Mouse (Mus musculus) embryonic facial prominence, embryonic 15.5 days (tissue): ENCODE measurements at regions not wholly inside any gene's neighbourhood (a gene's known extent, or its start where the extent isn't known, plus 50 kb on each side); places are given as distances from the start of the nearest gene placed in this dataset.

Source experiments
- ATAC-seq: fragments of 200-750 bp; cut with Nextera tagmentation; 2 replicates; pipeline ENCODE4 v1.8.0; 2017; ENCODE audit warnings: low read depth, moderate TSS enrichment; ENCODE audit not compliant: insufficient number of reproducible peaks, low FRiP score, low TSS enrichment
- H3K27ac ChIP-seq: fragments of 300-500 bp; sonication (generic); replicated peaks from 2 replicates; pipeline ENCODE4 v1.5.1; 2015; ENCODE audit warnings: mild to moderate bottlenecking, inconsistent platforms
- H3K27me3 ChIP-seq: fragments of 300-500 bp; sonication (generic); 2 replicates; pipeline ENCODE4 v1.6.1; 2015; ENCODE audit warnings: inconsistent platforms
- H3K36me3 ChIP-seq: fragments of 300-500 bp; sonication (generic); 2 replicates; pipeline ENCODE4 v1.6.1; 2015; ENCODE audit warnings: mild to moderate bottlenecking, inconsistent platforms
- H3K4me1 ChIP-seq: fragments of 300-500 bp; sonication (generic); 2 replicates; pipeline ENCODE4 v1.6.1; 2015; ENCODE audit warnings: inconsistent platforms
- H3K4me2 ChIP-seq: fragments of 300-500 bp; sonication (generic); replicated peaks from 2 replicates; pipeline ENCODE4 v1.6.1; 2015; ENCODE audit warnings: mild to moderate bottlenecking, inconsistent platforms
- H3K4me3 ChIP-seq: fragments of 300-500 bp; sonication (generic); replicated peaks from 2 replicates; pipeline ENCODE4 v1.5.1; 2015; ENCODE audit warnings: mild to moderate bottlenecking, inconsistent platforms
- H3K9ac ChIP-seq: fragments of 300-500 bp; sonication (generic); 2 replicates; pipeline ENCODE4 v1.6.1; 2015; ENCODE audit warnings: inconsistent platforms
- H3K9me3 ChIP-seq: fragments of 300-500 bp; sonication (generic); replicated peaks from 2 replicates; pipeline ENCODE4 v1.6.1; 2016; ENCODE audit warnings: inconsistent platforms
- WGBS: fragments of 180-500 bp; shearing (Covaris S2); methylation state at CpG from one replicate; pipeline ENCODE4 v1.1.7; 2015; 5-methylcytosine and 5-hydroxymethylcytosine counted together

GRCm38 (mm10) chr13:71653212-71653938 is 310.1 kb downstream of the Irx1 start:
- H3K27me3 ChIP-seq = no peaks in the 10 kb centered on the region
- H3K36me3 ChIP-seq = no peaks in the 10 kb centered on the region
- H3K4me1 ChIP-seq = no peaks in the 10 kb centered on the region
- ATAC-seq = no peak
- H3K9me3 ChIP-seq = no peaks in the 10 kb centered on the region
- H3K4me2 ChIP-seq = no peak overlapping the region
- no peak overlapping the region for H3K4me3 ChIP-seq
- no peak overlapping the region for H3K27ac ChIP-seq
- H3K9ac ChIP-seq = no peak overlapping the region
- WGBS = 41% methylated on average over 8 of the region's 8 CpGs

DNA sequence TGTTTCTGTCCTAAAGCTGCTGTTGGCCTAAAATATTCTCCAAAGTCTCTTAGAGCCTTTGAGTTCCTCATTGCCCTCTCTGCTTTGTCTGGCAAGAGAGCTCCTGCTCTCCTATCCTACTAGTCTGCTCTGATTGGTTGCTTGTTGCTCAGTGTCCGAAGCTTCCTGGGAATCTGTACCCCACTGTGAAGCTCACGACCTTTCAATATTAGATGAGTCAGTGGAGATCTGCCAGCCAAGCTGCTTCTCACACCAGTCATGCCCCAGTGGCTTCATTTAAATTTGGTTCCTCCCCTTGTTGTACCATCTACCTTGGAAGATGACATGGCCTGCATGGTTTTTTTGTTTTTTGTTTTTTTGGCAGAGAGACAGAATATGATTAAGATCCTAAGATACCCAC is 313.6 kb downstream of the Irx1 start:
- WGBS = 38% methylated on average over 2 of the region's 2 CpGs
- no peak for ATAC-seq
- Histone ChIP-seq H3K27ac (no peak overlapping the region), H3K27me3 (no peaks in the 10 kb centered on the region), H3K4me2 (no peak overlapping the region), H3K4me3 (no peak overlapping the region), H3K36me3 (no peaks in the 10 kb centered on the region), H3K9ac (no peak overlapping the region), H3K4me1 (no peaks in the 10 kb centered on the region), H3K9me3 (no peaks in the 10 kb centered on the region)

DNA sequence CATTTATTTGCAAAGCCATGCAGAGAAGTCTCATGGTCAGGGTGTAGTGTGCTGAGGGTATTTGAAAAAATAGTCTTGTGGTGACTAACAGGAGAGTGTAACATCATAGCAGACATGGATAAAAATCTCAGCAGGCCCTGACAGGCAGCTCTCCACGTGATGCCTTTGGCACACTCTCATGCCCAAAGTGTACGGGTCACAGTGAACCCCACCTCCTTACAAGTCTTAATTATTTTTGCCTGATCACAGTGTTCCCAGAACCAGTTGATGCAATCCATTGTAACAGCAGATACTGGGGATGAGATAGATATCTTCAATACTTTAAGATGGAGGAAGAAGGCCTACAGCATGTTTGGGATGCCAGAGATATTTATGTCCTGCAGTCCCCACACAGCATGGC is 314.5 kb downstream of the Irx1 start:
- Histone ChIP-seq H3K27me3 (no peaks in the 10 kb centered on the region), H3K9me3 (no peaks in the 10 kb centered on the region), H3K4me3 (no peak overlapping the region), H3K9ac (no peak overlapping the region), H3K27ac (no peak overlapping the region), H3K4me1 (no peaks in the 10 kb centered on the region), H3K36me3 (no peaks in the 10 kb centered on the region), H3K4me2 (no peak overlapping the region)
- 53% methylated on average over 2 of the region's 2 CpGs for WGBS
- no peak for ATAC-seq

GRCm38 (mm10) chr13:71631447-71631846 is 332.1 kb downstream of the Irx1 start:
- Histone ChIP-seq H3K27me3 (no peaks in the 10 kb centered on the region), H3K9me3 (no peaks in the 10 kb centered on the region), H3K36me3 (no peaks in the 10 kb centered on the region), H3K4me2 (no peak overlapping the region), H3K4me3 (no peak overlapping the region), H3K4me1 (no peaks in the 10 kb centered on the region), H3K27ac (no peak overlapping the region), H3K9ac (no peak overlapping the region)
- WGBS = 56% methylated on average over 2 of the region's 2 CpGs
- ATAC-seq = no peak

DNA sequence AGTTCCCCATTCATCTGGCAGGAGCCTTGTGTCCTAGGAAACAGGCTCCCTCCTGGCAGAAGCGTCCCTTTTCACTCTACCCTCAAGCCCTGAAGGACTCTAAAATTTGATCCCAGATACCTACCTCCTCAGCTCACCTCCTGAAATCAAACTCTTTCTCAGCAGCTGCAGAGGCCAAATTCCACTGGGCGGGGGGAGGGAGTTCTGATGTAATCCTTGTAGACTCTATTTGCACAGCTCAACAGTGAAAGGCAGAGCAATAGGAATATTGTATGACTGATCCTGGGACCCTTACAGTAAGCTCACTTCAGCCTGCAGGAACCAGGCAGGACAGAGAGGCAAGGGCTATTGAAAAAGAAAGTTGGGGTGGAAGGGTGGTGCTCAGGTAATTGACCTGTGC is 346.3 kb downstream of the Irx1 start:
- H3K27ac ChIP-seq = no peak overlapping the region
- no peak overlapping the region for H3K9ac ChIP-seq
- peak; percentile 39 for ATAC-seq
- H3K9me3 ChIP-seq = no peaks in the 10 kb centered on the region
- 32% methylated on average over 2 of the region's 2 CpGs for WGBS
- H3K4me3 ChIP-seq = no peak overlapping the region
- H3K4me2 ChIP-seq = no peak overlapping the region
- no peaks in the 10 kb centered on the region for H3K4me1 ChIP-seq
- H3K36me3 ChIP-seq = no peaks in the 10 kb centered on the region
- no peaks in the 10 kb centered on the region for H3K27me3 ChIP-seq

DNA sequence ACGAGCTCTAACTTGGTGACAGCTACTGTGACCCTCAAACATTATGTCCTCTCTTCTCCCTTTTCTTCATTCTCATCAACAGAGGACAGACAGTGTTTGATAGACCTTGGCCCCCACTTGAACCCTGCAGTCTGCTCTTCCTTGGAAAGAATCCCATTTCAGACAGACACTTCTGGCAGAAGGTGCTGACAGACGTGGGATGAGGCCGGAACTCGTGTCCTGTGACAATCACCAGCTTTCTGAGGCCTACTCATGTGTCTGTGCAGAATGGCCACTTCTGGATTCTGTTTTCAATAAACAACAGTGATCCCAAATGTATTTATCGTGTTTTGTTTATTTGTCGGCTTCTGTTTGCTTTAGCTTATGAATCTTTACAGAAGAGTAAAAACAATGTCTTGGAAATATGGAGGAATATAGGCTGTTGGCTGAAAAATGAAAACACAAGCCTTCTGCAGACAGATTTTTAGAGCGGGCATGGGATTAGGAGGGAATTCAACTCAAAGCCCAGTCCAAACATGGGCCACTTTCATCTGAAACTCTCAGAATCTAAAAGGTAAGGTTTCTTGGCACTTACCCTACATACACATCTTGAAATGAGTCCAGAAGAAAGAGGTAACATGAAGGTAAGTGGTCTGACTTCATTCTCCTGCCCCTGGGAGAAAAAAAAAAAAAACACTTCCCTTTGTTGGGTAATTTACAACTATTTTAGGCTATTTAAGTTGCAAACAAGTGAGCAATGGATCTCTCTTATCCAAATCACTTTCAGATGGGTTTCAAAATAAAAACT is 350.9 kb downstream of the Irx1 start:
- no peaks in the 10 kb centered on the region for H3K36me3 ChIP-seq
- no peaks in the 10 kb centered on the region for H3K9me3 ChIP-seq
- no peak overlapping the region for H3K4me2 ChIP-seq
- no peaks in the 10 kb centered on the region for H3K27me3 ChIP-seq
- H3K27ac ChIP-seq = no peak overlapping the region
- no peak for ATAC-seq
- H3K4me3 ChIP-seq = no peak overlapping the region
- 56% methylated on average over 7 of the region's 7 CpGs for WGBS
- no peak overlapping the region for H3K9ac ChIP-seq
- no peaks in the 10 kb centered on the region for H3K4me1 ChIP-seq

GRCm38 (mm10) chr13:71582486-71582885 is 381.0 kb downstream of the Irx1 start:
- no peak overlapping the region for H3K9ac ChIP-seq
- no peak for ATAC-seq
- WGBS = 53% methylated on average over 4 of the region's 4 CpGs

GRCm38 (mm10) chr13:71565895-71566294 is 397.6 kb downstream of the Irx1 start:
- WGBS = 59% methylated on average over 6 of the region's 6 CpGs
- no peaks in the 10 kb centered on the region for H3K27me3 ChIP-seq
- no peak overlapping the region for H3K9ac ChIP-seq
- no peaks in the 10 kb centered on the region for H3K36me3 ChIP-seq
- no peak for ATAC-seq
- H3K9me3 ChIP-seq = no peaks in the 10 kb centered on the region
- H3K4me3 ChIP-seq = no peak overlapping the region
- H3K27ac ChIP-seq = no peak overlapping the region
- no peak overlapping the region for H3K4me2 ChIP-seq
- no peaks in the 10 kb centered on the region for H3K4me1 ChIP-seq

More at GRCm38 (mm10) chr13:71582486-71582885, 381.0 kb downstream of the Irx1 start:
- no peak overlapping the region for H3K27ac ChIP-seq
- no peaks in the 10 kb centered on the region for H3K9me3 ChIP-seq
- H3K4me1 ChIP-seq = no peaks in the 10 kb centered on the region
- H3K4me2 ChIP-seq = no peak overlapping the region
- no peak overlapping the region for H3K4me3 ChIP-seq
- no peaks in the 10 kb centered on the region for H3K36me3 ChIP-seq
- H3K27me3 ChIP-seq = no peaks in the 10 kb centered on the region

GRCm38 (mm10) chr13:71565388-71565787 is 398.1 kb downstream of the Irx1 start:
- no peak overlapping the region for H3K4me3 ChIP-seq
- H3K9ac ChIP-seq = no peak overlapping the region
- 52% methylated on average over 7 of the region's 7 CpGs for WGBS
- no peak for ATAC-seq
- no peaks in the 10 kb centered on the region for H3K36me3 ChIP-seq
- no peak overlapping the region for H3K4me2 ChIP-seq
- H3K27me3 ChIP-seq = no peaks in the 10 kb centered on the region
- no peaks in the 10 kb centered on the region for H3K4me1 ChIP-seq
- H3K27ac ChIP-seq = no peak overlapping the region
- no peaks in the 10 kb centered on the region for H3K9me3 ChIP-seq

- no peaks in the 10 kb centered on the region for H3K4me1 ChIP-seq
- no peak overlapping the region for H3K9ac ChIP-seq
- H3K4me3 ChIP-seq = no peak overlapping the region
- ATAC-seq = no peak
- no peaks in the 10 kb centered on the region for H3K9me3 ChIP-seq
- no peaks in the 10 kb centered on the region for H3K36me3 ChIP-seq
- no peak overlapping the region for H3K4me2 ChIP-seq
- 62% methylated on average over 14 of the region's 14 CpGs for WGBS
- no peak overlapping the region for H3K27ac ChIP-seq
- no peaks in the 10 kb centered on the region for H3K27me3 ChIP-seq
Measured at GRCm38 (mm10) chr13:71558477-71559215, 404.9 kb downstream of the Irx1 start.

DNA sequence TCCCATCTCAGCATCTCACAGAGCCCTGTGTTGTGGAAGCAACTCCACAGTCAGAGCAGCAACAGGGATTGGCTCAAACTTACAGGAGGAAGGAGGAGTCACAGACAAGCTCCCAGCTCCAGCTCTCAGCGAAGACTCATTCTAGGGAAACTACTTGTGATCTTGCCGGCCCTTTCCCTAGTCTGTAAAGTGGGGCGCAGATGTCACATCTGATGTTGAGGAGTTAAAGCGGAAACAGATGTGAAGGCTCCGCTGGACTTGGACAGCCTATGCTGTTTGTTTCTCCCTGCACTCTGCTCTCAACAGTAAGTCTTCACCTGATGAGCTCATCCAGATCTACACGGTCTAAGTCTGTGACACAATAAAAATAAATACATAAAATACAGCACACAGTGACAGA is 408.1 kb downstream of the Irx1 start:
- no peaks in the 10 kb centered on the region for H3K9me3 ChIP-seq
- H3K4me2 ChIP-seq = no peak overlapping the region
- no peak overlapping the region for H3K27ac ChIP-seq
- H3K4me1 ChIP-seq = no peaks in the 10 kb centered on the region
- WGBS = 44% methylated on average over 6 of the region's 6 CpGs
- no peaks in the 10 kb centered on the region for H3K27me3 ChIP-seq
- no peak overlapping the region for H3K9ac ChIP-seq
- no peaks in the 10 kb centered on the region for H3K36me3 ChIP-seq
- H3K4me3 ChIP-seq = no peak overlapping the region
- ATAC-seq = no peak
